Mouse (Mus musculus) v-Abl transformed pro-B cells (cell line): ENCODE measurements at regions not wholly inside any gene's neighbourhood (a gene's known extent, or its start where the extent isn't known, plus 50 kb on each side); places are given as distances from the start of the nearest gene placed in this dataset.

Experiments
- in situ Hi-C, 2 experiments: fragments of 400-800 bp; cut with MboI; formaldehyde crosslinking; loops; one replicate each; pipeline ENCODE4 v1.15.1; 2025; ENCODE audit not compliant: unreplicated experiment in 2 of 2

- in situ Hi-C loops, result no loop called here
Observed at GRCm38 (mm10) chr16:87092011-87092410, 262.0 kb upstream of the N6amt1 start.

- in situ Hi-C loops, result no loop called here
Observed at GRCm38 (mm10) chr16:87089322-87089721, 264.7 kb upstream of the N6amt1 start.

- in situ Hi-C loops, result no loop called here
Observed at GRCm38 (mm10) chr16:87083505-87083904, 270.5 kb upstream of the N6amt1 start.

- in situ Hi-C loops, result no loop called here
Observed at GRCm38 (mm10) chr16:87077385-87077784, 276.6 kb upstream of the N6amt1 start.

GRCm38 (mm10) chr16:87069294-87069693 lies 284.7 kb upstream of the N6amt1 start:
- in situ Hi-C loops, result no loop called here

- in situ Hi-C loops, result no loop called here
Observed at GRCm38 (mm10) chr16:87067981-87068380, 286.0 kb upstream of the N6amt1 start.

- in situ Hi-C loops, result no loop called here
Observed at GRCm38 (mm10) chr16:87067523-87067922, 286.5 kb upstream of the N6amt1 start.

- in situ Hi-C loops, result no loop called here
Observed at GRCm38 (mm10) chr16:87060473-87060872, 293.5 kb upstream of the N6amt1 start.

GRCm38 (mm10) chr16:87049741-87050383 lies 304.1 kb upstream of the N6amt1 start:
- in situ Hi-C loops, result no loop called here

GRCm38 (mm10) chr16:87044773-87045561 lies 309.0 kb upstream of the N6amt1 start:
- in situ Hi-C loops, result no loop called here

GRCm38 (mm10) chr16:87043689-87044088 lies 310.3 kb upstream of the N6amt1 start:
- in situ Hi-C loops, result no loop called here

- in situ Hi-C loops, result no loop called here
Observed at GRCm38 (mm10) chr16:87040366-87040765, 313.6 kb upstream of the N6amt1 start.

GRCm38 (mm10) chr16:87039861-87040260 lies 314.1 kb upstream of the N6amt1 start:
- in situ Hi-C loops, result no loop called here

- in situ Hi-C loops, result no loop called here
Observed at GRCm38 (mm10) chr16:87037061-87037460, 316.9 kb upstream of the N6amt1 start.

GRCm38 (mm10) chr16:87031836-87032235 lies 322.1 kb upstream of the N6amt1 start:
- in situ Hi-C loops, result no loop called here

GRCm38 (mm10) chr16:87028516-87029145 lies 325.4 kb upstream of the N6amt1 start:
- in situ Hi-C loops, result no loop called here

- in situ Hi-C loops, result no loop called here
Observed at GRCm38 (mm10) chr16:87027621-87028020, 326.4 kb upstream of the N6amt1 start.

GRCm38 (mm10) chr16:87022041-87022440 lies 331.9 kb upstream of the N6amt1 start:
- in situ Hi-C loops, result no loop called here

- in situ Hi-C loops, result no loop called here
Observed at GRCm38 (mm10) chr16:87017107-87017670, 336.8 kb upstream of the N6amt1 start.

GRCm38 (mm10) chr16:87001579-87001978 lies 352.4 kb upstream of the N6amt1 start:
- in situ Hi-C loops, result no loop called here

- in situ Hi-C loops, result no loop called here
Observed at GRCm38 (mm10) chr16:87001135-87001534, 352.9 kb upstream of the N6amt1 start.
